Mouse (Mus musculus): Measurements from ENCODE around the gene Rapsn.
A peak's percentile ranks its signal among the peaks of the same experiment; 100 is the strongest.

Gene Rapsn

DNA sequence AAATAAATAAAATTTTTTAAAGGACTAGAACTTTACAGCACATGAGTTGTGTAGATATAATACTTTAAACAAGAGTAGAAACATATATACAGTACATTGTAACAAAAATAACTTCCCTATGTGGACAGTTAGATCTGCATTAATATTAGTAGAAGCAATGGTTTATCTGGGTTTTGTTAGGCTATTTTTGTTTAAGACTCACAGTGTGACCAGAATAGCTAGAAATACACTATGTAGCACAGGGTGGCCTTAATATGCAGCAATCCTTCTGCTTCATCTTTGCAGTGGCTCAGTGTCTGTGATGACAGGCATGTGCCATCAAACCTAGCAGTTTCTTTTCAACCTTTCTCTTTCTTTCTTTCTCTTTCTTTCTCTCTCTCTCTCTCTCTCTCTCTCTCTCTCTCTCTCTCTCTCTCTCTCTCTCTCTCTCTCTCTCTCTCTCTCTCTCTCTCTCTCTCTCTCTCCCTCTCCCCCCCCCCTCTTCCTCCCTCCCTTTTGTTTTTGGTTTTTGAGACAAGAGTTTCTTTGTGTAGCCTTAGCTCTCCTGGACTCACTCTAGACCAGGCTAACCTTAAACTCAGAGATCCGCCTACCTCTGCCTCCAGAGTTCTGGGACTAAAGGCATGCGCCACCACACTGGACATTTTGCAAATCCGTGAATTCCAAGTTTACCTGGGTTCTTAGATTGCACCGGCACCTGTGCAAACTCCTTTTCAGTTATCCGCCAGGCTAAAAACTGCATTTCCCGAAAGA lies 17.9 kb downstream of the Rapsn start:
- peak; percentile 42 for DNase-seq (ENCODE audit: low read depth)

DNA sequence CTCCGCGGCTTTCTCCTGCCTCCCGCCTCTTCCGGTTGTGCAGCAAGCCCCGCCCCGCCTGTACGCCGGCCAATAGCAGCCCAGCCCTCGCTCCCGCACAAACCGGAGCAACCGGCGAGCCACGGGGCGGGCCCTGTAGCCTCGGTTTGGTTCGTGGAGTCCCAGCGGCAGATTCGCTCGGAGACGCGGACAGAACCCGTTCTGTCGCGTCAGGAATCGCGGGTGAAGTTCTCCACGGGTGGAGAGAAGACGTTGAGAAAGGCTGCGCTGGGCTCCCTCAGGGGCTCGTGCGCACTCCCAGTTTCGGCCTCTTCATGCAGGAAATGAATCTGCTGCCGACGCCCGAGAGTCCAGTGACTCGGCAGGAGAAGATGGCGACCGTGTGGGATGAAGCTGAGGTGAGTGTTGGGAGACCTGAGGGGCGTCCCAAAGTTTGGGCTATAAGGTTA lies 18.5 kb downstream of the Rapsn start, which contains the start of gene Psmc3:
TSS of gene Psmc3 (plus strand) at position 76 of the 449 bp plus-strand sequence.
- DNase-seq (ENCODE audit: low read depth): peak; percentile 92

DNA sequence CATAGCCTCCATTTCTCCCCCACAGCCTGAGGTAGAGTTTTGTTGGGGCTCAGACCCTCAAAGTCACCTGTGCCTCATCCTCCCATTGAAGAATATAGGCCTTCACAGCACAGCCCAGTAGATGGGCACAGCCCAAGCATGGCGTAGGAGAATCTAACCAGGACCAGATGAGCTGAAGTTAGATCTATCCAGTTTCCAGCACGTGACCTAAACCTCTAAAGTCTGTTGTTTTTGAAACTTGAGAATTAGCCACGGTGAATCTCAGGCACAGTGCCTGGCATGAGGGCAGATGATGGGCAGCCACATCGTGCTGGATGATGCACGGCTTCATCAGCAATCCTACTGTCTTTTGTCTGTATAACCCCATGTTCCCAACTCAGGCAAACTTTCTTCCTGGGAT lies 23.0 kb downstream of the Rapsn start:
- no peak for DNase-seq (ENCODE audit: low read depth)

DNA sequence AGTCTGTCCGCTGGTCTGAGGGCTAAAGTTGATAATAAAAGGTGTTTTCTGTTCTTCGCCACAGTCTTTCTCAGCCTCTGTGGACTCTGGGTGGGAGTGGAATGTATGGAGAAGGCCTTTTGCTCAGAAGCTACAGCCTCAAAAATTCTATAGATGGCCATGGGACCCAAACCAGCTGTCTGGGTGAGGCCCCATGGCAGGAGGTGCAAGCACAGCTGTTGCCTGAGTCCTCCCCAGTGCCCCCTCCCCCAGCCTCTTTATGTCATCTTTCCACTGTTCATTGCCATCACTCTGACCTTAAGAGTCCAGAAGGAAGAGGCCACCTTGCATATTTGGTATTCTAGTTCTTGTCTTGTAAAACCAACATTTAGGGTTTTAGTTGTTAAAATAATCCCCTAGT lies 24.0 kb downstream of the Rapsn start:
- no peak for DNase-seq (ENCODE audit: low read depth)

DNA sequence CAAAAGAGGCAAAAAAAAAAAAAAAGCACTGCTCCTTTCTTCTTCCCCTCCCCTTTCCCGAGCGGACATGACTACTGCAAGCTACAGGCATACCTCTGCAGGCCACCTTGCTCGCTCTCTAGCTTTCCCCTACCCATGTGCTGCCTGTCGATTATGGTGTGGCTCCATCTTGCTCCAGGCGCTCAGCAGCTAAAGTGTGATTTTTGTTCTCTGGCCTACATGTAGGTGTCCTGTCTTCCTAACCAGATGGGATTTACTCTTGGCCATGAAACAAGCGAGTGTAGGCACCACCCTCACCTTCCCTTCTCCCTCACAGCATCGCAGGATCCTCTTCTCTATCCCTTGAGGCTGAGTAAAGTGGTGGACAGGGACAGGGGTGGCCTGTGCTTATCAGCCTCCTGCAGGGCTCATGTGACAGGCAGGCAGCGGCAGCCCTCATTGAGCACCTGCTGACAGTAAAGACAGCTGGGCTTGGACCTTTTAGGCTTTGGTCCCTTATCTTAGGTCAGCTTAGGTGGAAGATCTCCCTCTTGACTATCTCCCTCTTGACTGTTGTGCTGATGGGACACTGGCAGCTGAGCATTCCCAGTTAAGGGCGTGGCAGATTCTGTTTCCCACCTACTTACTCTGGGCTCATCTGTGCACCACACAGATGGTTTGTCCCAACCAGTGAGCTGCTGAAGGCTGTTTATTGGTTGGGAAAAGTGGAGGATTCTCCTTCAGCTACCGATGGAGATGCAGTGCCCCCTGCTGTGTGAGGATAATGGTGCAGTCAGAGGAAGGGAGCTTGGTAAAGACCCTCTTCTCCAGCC lies 25.3 kb downstream of the Rapsn start:
- DNase-seq (ENCODE audit: low read depth): peak; percentile 27

DNA sequence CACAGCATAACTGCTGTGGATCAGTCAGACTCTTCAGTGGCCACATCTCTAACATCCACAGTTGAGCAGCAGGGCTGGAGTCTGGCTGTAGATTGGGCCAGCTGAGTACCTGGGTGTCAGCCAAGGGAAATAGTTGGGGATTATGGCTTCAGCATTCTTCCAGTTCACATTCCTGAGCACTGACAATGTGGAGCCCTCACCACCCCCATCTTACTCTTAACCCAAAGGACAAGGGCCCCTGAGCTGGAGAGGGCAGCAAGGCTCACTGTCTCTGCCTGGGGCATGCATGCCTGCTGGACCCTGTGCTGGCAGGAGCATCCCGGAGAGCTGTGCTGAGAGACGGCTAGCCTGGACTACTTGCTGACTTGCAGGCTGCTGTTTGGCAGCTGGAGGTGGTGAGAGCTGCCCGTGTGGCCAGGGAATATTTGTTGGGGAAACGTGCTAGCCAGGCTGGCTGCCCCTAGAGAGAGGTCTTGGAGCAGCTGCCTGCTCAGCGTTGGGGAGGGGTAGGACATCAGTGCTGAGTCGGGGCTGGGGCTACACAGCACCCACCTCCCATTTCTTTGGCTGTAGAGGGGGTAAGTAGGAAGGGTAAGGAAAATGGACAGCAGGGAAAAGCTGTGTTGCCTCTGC lies 26.5 kb downstream of the Rapsn start:
- DNase-seq (ENCODE audit: low read depth): no peak

- DNase-seq (ENCODE audit: low read depth): no peak
Observed at GRCm38 (mm10) chr2:91062779-91063606, 27.6 kb downstream of the Rapsn start.

DNA sequence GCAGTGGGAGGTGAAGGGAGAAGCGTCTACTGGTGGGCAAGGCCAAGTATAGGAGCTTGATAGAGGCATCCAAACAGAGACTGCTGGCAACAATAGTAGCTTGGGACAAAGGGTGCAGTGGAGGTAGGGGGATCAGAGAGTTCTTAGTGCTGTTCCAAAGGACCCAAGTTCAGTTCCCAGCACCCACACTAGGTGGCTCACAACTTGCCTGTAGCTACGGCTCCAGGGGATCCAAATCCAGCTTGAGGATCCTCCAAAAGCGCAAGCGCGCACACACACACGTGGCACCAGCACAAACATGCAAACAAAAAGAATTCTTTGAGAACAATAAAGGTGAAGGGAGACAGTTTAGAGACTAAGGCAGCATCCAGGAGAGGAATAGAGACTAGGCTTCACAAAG lies 28.8 kb downstream of the Rapsn start:
- DNase-seq (ENCODE audit: low read depth): no peak

DNA sequence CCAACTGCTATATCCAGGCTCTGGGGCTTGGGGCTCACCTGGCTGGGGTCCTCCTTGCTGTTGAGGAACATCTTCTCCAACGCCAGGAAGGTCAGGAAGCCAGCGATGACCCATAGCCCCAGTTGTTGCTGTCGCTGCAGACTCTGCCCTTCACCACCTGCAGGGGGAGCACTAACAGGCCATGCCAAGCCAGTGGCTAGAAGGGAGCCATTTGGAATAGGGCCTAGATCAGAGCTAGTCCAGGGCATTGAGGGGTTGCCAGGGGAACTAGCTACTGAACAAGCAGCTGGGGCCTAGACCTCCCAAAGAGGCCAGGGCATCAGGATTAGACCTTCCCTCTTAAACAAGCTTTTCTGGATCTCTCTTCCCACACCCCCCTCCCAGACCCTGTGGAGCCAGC lies 30.1 kb downstream of the Rapsn start:
- DNase-seq (ENCODE audit: low read depth): peak; percentile 66

GRCm38 (mm10) chr2:91066455-91066854 lies 31.0 kb downstream of the Rapsn start:
- no peak for DNase-seq (ENCODE audit: low read depth)

GRCm38 (mm10) chr2:91068162-91068871 lies 32.9 kb downstream of the Rapsn start:
- DNase-seq (ENCODE audit: low read depth): no peak

- no peak for DNase-seq (ENCODE audit: low read depth)
Observed at GRCm38 (mm10) chr2:91068872-91069165, 33.4 kb downstream of the Rapsn start.

DNA sequence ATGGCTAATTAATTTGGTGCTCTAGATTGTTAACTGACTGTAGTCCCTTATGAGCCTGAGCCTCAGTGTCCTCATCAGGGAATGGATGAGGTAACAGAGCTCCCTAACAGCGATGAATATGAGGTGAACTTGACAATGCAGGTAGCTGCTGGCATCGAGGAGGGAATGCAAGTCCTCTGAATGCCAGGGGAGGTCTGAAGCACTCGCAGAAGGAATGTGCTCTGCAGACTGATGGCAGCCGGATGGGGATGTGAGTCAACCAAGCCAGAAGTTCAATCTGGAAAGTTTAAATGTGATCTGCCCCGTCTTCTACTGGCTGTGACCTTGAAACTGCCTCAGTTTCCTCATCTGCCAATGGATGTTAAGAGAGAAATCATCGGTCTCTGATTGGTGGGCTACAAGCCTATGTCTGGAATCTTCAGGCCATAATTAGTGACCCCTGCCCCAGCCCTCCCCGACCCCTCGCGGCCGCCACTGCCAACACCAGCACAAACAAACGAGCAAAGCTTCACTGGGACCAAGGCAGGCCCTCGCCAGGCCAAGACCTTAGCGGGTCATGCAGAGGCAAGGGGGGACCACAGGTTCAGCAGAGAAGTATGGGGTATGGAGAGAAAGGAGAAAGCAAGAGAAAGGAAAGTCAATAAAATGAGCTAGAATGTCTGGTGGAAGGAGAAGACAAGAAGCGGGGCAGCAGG lies 34.0 kb downstream of the Rapsn start:
- DNase-seq (ENCODE audit: low read depth): peak; percentile 69

GRCm38 (mm10) chr2:91070076-91070800 lies 34.8 kb downstream of the Rapsn start, which contains the start of gene Slc39a13:
Gene Slc39a13, minus strand, starts transcription at chr2:91070417.
- DNase-seq (ENCODE audit: low read depth): peak; percentile 97

- DNase-seq (ENCODE audit: low read depth): no peak
Observed at GRCm38 (mm10) chr2:91071059-91071458, 35.6 kb downstream of the Rapsn start.

- no peak for DNase-seq (ENCODE audit: low read depth)
Observed at GRCm38 (mm10) chr2:91072092-91072491, 36.7 kb downstream of the Rapsn start.

DNA sequence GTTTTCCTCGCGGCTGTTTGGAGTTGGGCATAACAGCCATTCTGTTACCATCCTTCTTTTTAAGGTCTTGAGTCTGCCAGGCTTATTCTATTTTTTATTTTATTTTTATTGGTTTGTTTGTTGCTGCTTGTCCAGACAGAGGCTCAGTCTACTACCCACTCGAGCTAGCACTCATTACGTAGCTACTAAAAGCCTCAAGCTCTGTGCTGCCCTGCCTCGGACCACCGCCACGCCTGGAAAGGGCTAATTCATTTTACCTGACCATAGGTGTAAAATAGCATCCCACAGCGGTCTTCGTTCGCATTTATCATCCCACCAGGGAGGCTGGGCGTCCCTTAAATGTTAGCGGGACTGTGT lies 42.5 kb downstream of the Rapsn start:
- no peak for DNase-seq (ENCODE audit: low read depth)

- no peak for DNase-seq (ENCODE audit: low read depth)
Observed at GRCm38 (mm10) chr2:91078314-91079025, 43.0 kb downstream of the Rapsn start.

GRCm38 (mm10) chr2:91079026-91079384 lies 43.6 kb downstream of the Rapsn start:
- no peak for DNase-seq (ENCODE audit: low read depth)

Data from 416B (cell line).